Mouse (Mus musculus) embryonic fibroblast, embryonic 13.5 days (primary cell): Measurements from ENCODE around the gene Ctdsp1.

Experiments used
- CTCF ChIP-seq: IDR thresholded peaks from 2 replicates; pipeline ENCODE4 v1.5.1; 2011; ENCODE audit warnings: mild to moderate bottlenecking, control low read depth, low read length, moderate library complexity, borderline replicate concordance; ENCODE audit not compliant: insufficient read depth
- POLR2A ChIP-seq: IDR thresholded peaks from 2 replicates; pipeline ENCODE4 v1.6.1; 2011; ENCODE audit warnings: low read depth, mild to moderate bottlenecking, control low read depth, low read length, moderate library complexity

GRCm38 (mm10) chr1:74397268-74397918 is 6.1 kb downstream of the Ctdsp1 start:
- TF ChIP-seq CTCF: peak; percentile 60; the same call in 1 of the 2 replicates
- TF ChIP-seq POLR2A: peak; percentile 95
